ENCODE assay signal across 18 mouse cellular contexts in genomic region chr17:46075551-46076259, GRCm38 (mm10). TPM values are rescaled to one million over a fixed set of nuclear protein-coding genes. Genes with fewer than 3 reads are reported as not detected.
DNase-seq lines count a peak whose midpoint lies in the region; ATAC-seq and TF ChIP-seq lines count a peak whose summit lies in the region.
"Had no signal": no experiment of that assay in that cellular context is flagged by ENCODE, and none has a peak within 500 bp of the region (broad histone marks: within the 10 kb centered on the region; RNA-seq: fewer than 3 reads in every experiment).

No protein-coding gene starts in this region.

- DNase-seq in CH12.LX (ENCODE audit: extremely low read depth), result peak; percentile 3
- DNase-seq in ZHBTc4 (ENCODE audit: low read depth, low spot score), result peak; percentile 29
- peak; percentile 22 for DNase-seq in brain, embryonic 14.5 days (ENCODE audit: low read depth)
- DNase-seq in cerebellum, postnatal 10 days, result no peak
- DNase-seq in gastrocnemius, postnatal 4 days (ENCODE audit: low spot score in 2 of 2), result no peak
- DNase-seq: cerebellum, adult 9-10 months; heart, adult 11 months; layer of hippocampus, adult 9-11 months; left cerebral cortex, postnatal 4 days had no signal

- no peaks in the 10 kb centered on the region for H3K79me2 ChIP-seq in CH12.LX (replicated peaks; ENCODE audit: control insufficient read depth, extremely low read depth, insufficient read depth, poor library complexity, severe bottlenecking)

- H3K27me3 ChIP-seq in CH12.LX (replicated peaks), result peaks cover 46% of the 10 kb centered on the region
- no peaks in the 10 kb centered on the region for H3K27me3 ChIP-seq in stomach, embryonic 16.5 days (ENCODE audit: control insufficient read depth, insufficient read depth, low read length)
- no peaks in the 10 kb centered on the region for H3K27me3 ChIP-seq in midbrain, embryonic 13.5 days
- H3K27me3 ChIP-seq: forebrain, embryonic 15.5 days had no signal

- TF ChIP-seq CTCF in CH12.LX (conservative IDR thresholded peaks at IDR 0.05 in 1 of 2, IDR thresholded peaks at IDR 0.05 in 1 of 2; ENCODE audit: low read depth in 2 of 2, low read length in 2 of 2), result no peak
- no peak for TF ChIP-seq CTCF in brain, embryonic 14.5 days (IDR thresholded peaks at IDR 0.05; ENCODE audit: borderline replicate concordance, extremely low read depth, insufficient read depth, insufficient read length)

- ATAC-seq in stomach, embryonic 16.5 days (ENCODE audit: insufficient read depth, low FRiP score), result no peak
- no peak for ATAC-seq in midbrain, embryonic 13.5 days
- ATAC-seq: forebrain, embryonic 15.5 days; midbrain, embryonic 16.5 days had no signal

- no peak for TF ChIP-seq POLR2A in CH12.LX (IDR thresholded peaks at IDR 0.05; ENCODE audit: low read depth, low read length)
- TF ChIP-seq POLR2A in brain, embryonic 14.5 days (IDR thresholded peaks at IDR 0.05; ENCODE audit: borderline replicate concordance, extremely low read depth, insufficient read depth, insufficient read length, poor library complexity, severe bottlenecking), result no peak

- no peaks in the 10 kb centered on the region for H3K36me3 ChIP-seq in CH12.LX (replicated peaks in 1 of 2; ENCODE audit: control insufficient read depth in 1 of 2, insufficient read depth in 1 of 2, low read length in 1 of 2)
- no peaks in the 10 kb centered on the region for H3K36me3 ChIP-seq in stomach, embryonic 16.5 days (ENCODE audit: control insufficient read depth, insufficient read depth, low read length)
- H3K36me3 ChIP-seq in midbrain, embryonic 13.5 days, result no peaks in the 10 kb centered on the region
- H3K36me3 ChIP-seq: embryonic facial prominence, embryonic 10.5 days; forebrain, embryonic 15.5 days; hindbrain, embryonic 10.5 days had no signal

- peaks cover 7% of the 10 kb centered on the region for H3K9me3 ChIP-seq in CH12.LX (replicated peaks; ENCODE audit: low read length)
- H3K9me3 ChIP-seq in stomach, embryonic 16.5 days (replicated peaks; ENCODE audit: control insufficient read depth, low read length), result peaks cover 3% of the 10 kb centered on the region; the same call in 1 of the 2 replicates
- no peaks in the 10 kb centered on the region for H3K9me3 ChIP-seq in midbrain, embryonic 13.5 days
- H3K9me3 ChIP-seq: embryonic facial prominence, embryonic 10.5 days; forebrain, embryonic 15.5 days; hindbrain, embryonic 10.5 days had no signal

- 70% methylated on average over 5 of the region's 5 CpGs for WGBS in stomach, embryonic 16.5 days
- WGBS in midbrain, embryonic 13.5 days, result 74% methylated on average over 5 of the region's 5 CpGs

- H3K4me2 ChIP-seq in CH12.LX (ENCODE audit: insufficient read depth, low read depth, poor library complexity, severe bottlenecking), result no peak overlapping the region
- no peak overlapping the region for H3K4me2 ChIP-seq in stomach, embryonic 16.5 days (ENCODE audit: low read depth, low read length)
- no peak overlapping the region for H3K4me2 ChIP-seq in midbrain, embryonic 13.5 days (replicated peaks)
- H3K4me2 ChIP-seq: forebrain, embryonic 15.5 days; heart, embryonic 11.5 days had no signal

- H3K4me1 ChIP-seq in CH12.LX (ENCODE audit: control insufficient read depth in 1 of 2, insufficient read depth in 2 of 2), result peaks cover 14 to 30% of the 10 kb centered on the region in 2 experiments; a peak in 3 of 4 replicates
- H3K4me1 ChIP-seq in stomach, embryonic 16.5 days (ENCODE audit: control insufficient read depth, insufficient read depth, low read length), result peaks cover 23% of the 10 kb centered on the region
- no peaks in the 10 kb centered on the region for H3K4me1 ChIP-seq in midbrain, embryonic 13.5 days (replicated peaks)
- H3K4me1 ChIP-seq: forebrain, embryonic 15.5 days had no signal

- in situ Hi-C loops in CH12.LX (cut with MboI; ENCODE audit: low pct_ligation_motif_present, low pct_unique_long_range_greater_than_20kb, low sequenced_read_pairs), result no loop called here

- TF ChIP-seq RAD21 in CH12.LX (IDR thresholded peaks at IDR 0.05; ENCODE audit: low read depth, low read length), result no peak

- no peak overlapping the region for H3K4me3 ChIP-seq in CH12.LX (replicated peaks in 1 of 3; ENCODE audit: low read depth in 2 of 3, low read length in 2 of 3, poor library complexity in 1 of 3)
- H3K4me3 ChIP-seq in stomach, embryonic 16.5 days (replicated peaks; ENCODE audit: low read length), result no peak overlapping the region
- H3K4me3 ChIP-seq in midbrain, embryonic 13.5 days (replicated peaks), result no peak overlapping the region
- H3K4me3 ChIP-seq: embryonic facial prominence, embryonic 10.5 days; forebrain, embryonic 15.5 days; hindbrain, embryonic 10.5 days; left cerebral cortex, adult 2 months had no signal

- H3K27ac ChIP-seq in CH12.LX (ENCODE audit: insufficient read depth, low read depth), result no peak overlapping the region
- H3K27ac ChIP-seq in stomach, embryonic 16.5 days (ENCODE audit: low read length), result peak overlapping the region; percentile 24; the same call in 1 of the 2 replicates
- no peak overlapping the region for H3K27ac ChIP-seq in midbrain, embryonic 13.5 days
- H3K27ac ChIP-seq: embryonic facial prominence, embryonic 10.5 days; forebrain, embryonic 15.5 days; hindbrain, embryonic 10.5 days; left cerebral cortex, adult 2 months; macrophage had no signal

- dilution Hi-C loops in CH12.LX (cut with MboI; ENCODE audit: extremely low pct_ligation_motif_present, extremely low pct_unique_long_range_greater_than_20kb, low sequenced_read_pairs), result no loop called here

- no peak overlapping the region for H3K9ac ChIP-seq in CH12.LX (ENCODE audit: insufficient read depth, low read depth)
- no peak overlapping the region for H3K9ac ChIP-seq in stomach, embryonic 16.5 days (ENCODE audit: low read length)
- no peak overlapping the region for H3K9ac ChIP-seq in midbrain, embryonic 13.5 days (replicated peaks)
- H3K9ac ChIP-seq: forebrain, embryonic 15.5 days had no signal

- no peak for TF ChIP-seq EP300 in CH12.LX (IDR thresholded peaks at IDR 0.05; ENCODE audit: low read length)

TF ChIP-seq in CH12.LX, 34 proteins besides CTCF, POLR2A, EP300 and RAD21:
- no peak for TF ChIP-seq MYC (IDR thresholded peaks at IDR 0.05; ENCODE audit: low read depth, low read length)
- no peak for TF ChIP-seq IRF4 (IDR thresholded peaks at IDR 0.05; ENCODE audit: low read depth, low read length)

RNA-seq across cellular contexts. Expression of gene Mrps18a, which starts 35.1 kb away (rescaled TPM):
- total RNA-seq in CH12.LX (2012; rRNA removed), result 126 and 151 TPM in 2 replicates
- 78.1 and 85.4 TPM in 2 replicates for total RNA-seq in CH12.LX (2014; rRNA removed)
- 127 and 137 TPM in 2 replicates for polyA plus RNA-seq in CH12.LX (2012; ENCODE audit: insufficient read length, low read depth)
- polyA plus RNA-seq in brain, embryonic 14.5 days (2012; rRNA removed), result 73.0 and 82.8 TPM in 2 replicates
- 124 and 126 TPM in 2 replicates for polyA plus RNA-seq in stomach, embryonic 16.5 days (2015; fragmentation: Nextera tagmentation; extraction: Ambion mirVana)
- polyA plus RNA-seq in midbrain, embryonic 13.5 days (2015; fragmentation: Nextera tagmentation; extraction: Ambion mirVana), result 137 and 140 TPM in 2 replicates
- 10 to 100 TPM; 65.9 to 69.3 TPM for total RNA-seq in gastrocnemius, postnatal 4 days (2021)

RNA-seq across cellular contexts. Expression of gene Vegfa, which starts 43.5 kb away (rescaled TPM):
- total RNA-seq in CH12.LX (2012; rRNA removed), result 21.5 and 50.0 TPM in 2 replicates
- total RNA-seq in CH12.LX (2014; rRNA removed), result 15.5 and 17.2 TPM in 2 replicates
- polyA plus RNA-seq in CH12.LX (2012; ENCODE audit: insufficient read length, low read depth), result 15.3 and 16.5 TPM in 2 replicates
- polyA plus RNA-seq in brain, embryonic 14.5 days (2012; rRNA removed), result 168 and 204 TPM in 2 replicates
- 3.6 and 3.9 TPM in 2 replicates for polyA plus RNA-seq in stomach, embryonic 16.5 days (2015; fragmentation: Nextera tagmentation; extraction: Ambion mirVana)
- polyA plus RNA-seq in midbrain, embryonic 13.5 days (2015; fragmentation: Nextera tagmentation; extraction: Ambion mirVana), result 2.7 and 3.4 TPM in 2 replicates
- total RNA-seq in gastrocnemius, postnatal 4 days (2021), result 100 to 1,000 TPM in 1 of 2 experiments, 10 to 100 TPM in 1; 97.0 to 100 TPM

Comparison
In these comparisons a context has a peak if more than half of its experiments do, and no peak if none do; other contexts are left out.
1. DNase-seq: peak in CH12.LX (single experiment), ZHBTc4 (single experiment) and brain, embryonic 14.5 days (single experiment); none in cerebellum, postnatal 10 days (0 of 2) and gastrocnemius, postnatal 4 days (0 of 2).